Mouse (Mus musculus) kidney, adult 2 months (tissue): ENCODE data around the gene Atp6v0d1. TPM values are rescaled to one million over a fixed set of nuclear protein-coding genes. Genes with fewer than 3 reads are reported as not detected.
A peak's percentile ranks its signal among the peaks of the same experiment; 100 is the strongest.

Experiments
- DNase-seq: peaks from one replicate; pipeline ENCODE4 v3.0.0; 2021
- H3K27ac ChIP-seq: fragments of 200-500 bp; 2 replicates; pipeline ENCODE4 v1.5.1; 2012; ENCODE audit warnings: low read depth, low read length, control low read depth, inconsistent platforms; ENCODE audit not compliant: insufficient read depth
- H3K27me3 ChIP-seq: fragments of 200-500 bp; replicated peaks from 2 replicates; pipeline ENCODE4 v1.6.1; 2012; ENCODE audit warnings: mild to moderate bottlenecking, moderate library complexity, low read length, inconsistent platforms; ENCODE audit not compliant: control insufficient read depth, insufficient read depth
- H3K36me3 ChIP-seq: fragments of 200-500 bp; 2 replicates; pipeline ENCODE4 v1.6.1; 2012; ENCODE audit warnings: mild to moderate bottlenecking, moderate library complexity, low read length, inconsistent platforms; ENCODE audit not compliant: control insufficient read depth, insufficient read depth
- H3K4me1 ChIP-seq: fragments of 200-500 bp; 2 replicates; pipeline ENCODE4 v1.6.1; 2011; ENCODE audit warnings: low read length; ENCODE audit not compliant: control insufficient read depth, insufficient read depth
- H3K4me3 ChIP-seq: fragments of 200-500 bp; 2 replicates; pipeline ENCODE4 v1.5.1; 2011; ENCODE audit warnings: mild to moderate bottlenecking, low read depth, low read length, control low read depth; ENCODE audit not compliant: insufficient read depth
- CTCF ChIP-seq: fragments of 200-500 bp; conservative IDR thresholded peaks from 2 replicates; pipeline ENCODE4 v1.5.1; 2011; ENCODE audit warnings: low read depth, mild to moderate bottlenecking, control low read depth, low read length, moderate library complexity, mixed read lengths; ENCODE audit not compliant: insufficient read depth, insufficient read length
- POLR2A ChIP-seq: fragments of 200-500 bp; IDR thresholded peaks from one replicate; pipeline ENCODE4 v1.6.1; 2011; ENCODE audit warnings: low read depth, low read length, control low read depth
- WGBS: fragments of 180-500 bp; shearing (Covaris S2); methylation state at CpG from one replicate; pipeline ENCODE4 v1.1.7; 2018; 5-methylcytosine and 5-hydroxymethylcytosine counted together
- polyA plus RNA-seq: library from polyadenylated mRNA; depleted of rRNA; stranded (reverse); fragments of >200 nt; gene quantifications from 2 replicates; pipeline ENCODE4 v1.2.3, GENCODE M21; 2012

Atp6v0d1 gene
- polyA plus RNA-seq, 1 experiment: 182 TPM

- no peak overlapping the region for H3K4me3 ChIP-seq
- no peaks in the 10 kb centered on the region for H3K27me3 ChIP-seq
- H3K4me1 ChIP-seq: peaks cover 38% of the 10 kb centered on the region
- DNase-seq: no peak
- no peak for TF ChIP-seq CTCF
- peak overlapping the region; percentile 33 for H3K27ac ChIP-seq
- H3K36me3 ChIP-seq: no peaks in the 10 kb centered on the region
- 50% methylated on average over 3 of the region's 3 CpGs for WGBS
Observed at GRCm38 (mm10) chr8:105545249-105545648, 20.6 kb downstream of the Atp6v0d1 start.

GRCm38 (mm10) chr8:105544544-105545205 is 21.2 kb downstream of the Atp6v0d1 start:
- Histone ChIP-seq H3K27ac (peak overlapping the region; percentile 33), H3K4me1 (peaks cover 38% of the 10 kb centered on the region), H3K27me3 (no peaks in the 10 kb centered on the region), H3K36me3 (no peaks in the 10 kb centered on the region), H3K4me3 (no peak overlapping the region)
- DNase-seq: peak; percentile 77
- TF ChIP-seq CTCF (no peak), POLR2A (no peak)
- WGBS: 11% methylated on average over 7 of the region's 7 CpGs

- Histone ChIP-seq H3K4me1 (peaks cover 38% of the 10 kb centered on the region), H3K27me3 (no peaks in the 10 kb centered on the region), H3K4me3 (no peak overlapping the region), H3K27ac (peak overlapping the region; percentile 33), H3K36me3 (peaks cover 3% of the 10 kb centered on the region; the same call in 1 of the 2 replicates)
- peak; percentile 37 for DNase-seq
- 24% methylated on average over 1 of the region's 1 CpGs for WGBS
- no peak for TF ChIP-seq POLR2A
- no peak for TF ChIP-seq CTCF
Observed at GRCm38 (mm10) chr8:105543703-105544102, 22.1 kb downstream of the Atp6v0d1 start.

GRCm38 (mm10) chr8:105542808-105543207 is 23.0 kb downstream of the Atp6v0d1 start:
- Histone ChIP-seq H3K27ac (no peak overlapping the region), H3K4me1 (peaks cover 38% of the 10 kb centered on the region), H3K36me3 (peaks cover 7% of the 10 kb centered on the region; the same call in 1 of the 2 replicates), H3K27me3 (no peaks in the 10 kb centered on the region), H3K4me3 (no peak overlapping the region)
- TF ChIP-seq POLR2A (no peak), CTCF (no peak)
- 91% methylated on average over 2 of the region's 2 CpGs for whole genome bisulfite sequencing
- DNase-seq: no peak

- peaks cover 36% of the 10 kb centered on the region for H3K4me1 ChIP-seq
- no peak for DNase-seq
- no peak for TF ChIP-seq CTCF
- no peak for TF ChIP-seq POLR2A
- WGBS: 92% methylated on average over 3 of the region's 3 CpGs
- H3K4me3 ChIP-seq: no peak overlapping the region
- peaks cover 7% of the 10 kb centered on the region; the same call in 1 of the 2 replicates for H3K36me3 ChIP-seq
- no peak overlapping the region for H3K27ac ChIP-seq
- no peaks in the 10 kb centered on the region for H3K27me3 ChIP-seq
Observed at GRCm38 (mm10) chr8:105542032-105542656, 23.7 kb downstream of the Atp6v0d1 start.

GRCm38 (mm10) chr8:105538940-105539339 is 26.9 kb downstream of the Atp6v0d1 start:
- TF ChIP-seq POLR2A: no peak
- no peak for TF ChIP-seq CTCF
- H3K27ac ChIP-seq: no peak overlapping the region
- peaks cover 7% of the 10 kb centered on the region; the same call in 1 of the 2 replicates for H3K4me1 ChIP-seq
- H3K4me3 ChIP-seq: no peak overlapping the region
- no peaks in the 10 kb centered on the region for H3K27me3 ChIP-seq
- WGBS: 69% methylated on average over 4 of the region's 4 CpGs
- H3K36me3 ChIP-seq: peaks cover 7% of the 10 kb centered on the region; the same call in 1 of the 2 replicates
- no peak for DNase-seq

- H3K4me1 ChIP-seq: peaks cover 7% of the 10 kb centered on the region; the same call in 1 of the 2 replicates
- DNase-seq: no peak
- no peaks in the 10 kb centered on the region for H3K27me3 ChIP-seq
- no peak overlapping the region for H3K27ac ChIP-seq
- no peak overlapping the region for H3K4me3 ChIP-seq
- H3K36me3 ChIP-seq: peaks cover 7% of the 10 kb centered on the region; the same call in 1 of the 2 replicates
- TF ChIP-seq CTCF: no peak
- 59% methylated on average over 6 of the region's 6 CpGs for WGBS
Observed at GRCm38 (mm10) chr8:105537011-105537677, 28.7 kb downstream of the Atp6v0d1 start.
